ENCODE assay signal across 8 mouse cellular contexts in the genomic region with DNA sequence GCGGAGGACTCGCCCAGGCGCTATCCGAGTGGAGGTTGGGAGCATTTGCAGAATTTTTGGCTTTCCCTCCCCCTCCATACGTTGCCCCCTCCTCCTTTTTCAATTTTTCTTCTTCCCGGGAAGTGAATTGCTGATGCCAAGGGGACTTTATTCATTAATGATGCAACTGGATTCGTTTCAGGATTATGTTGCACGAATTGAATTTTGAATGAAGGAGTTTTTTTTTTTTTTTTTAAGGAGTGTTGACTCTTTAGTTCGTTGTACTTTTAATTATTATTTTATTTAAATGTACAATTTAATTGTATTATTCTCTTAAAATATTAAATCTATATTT. TPM values are rescaled to one million over a fixed set of nuclear protein-coding genes. Genes with fewer than 3 reads are reported as not detected.
DNase-seq lines count a peak whose midpoint lies in the region; ATAC-seq and TF ChIP-seq lines count a peak whose summit lies in the region.

No protein-coding gene starts in this region.

- no peak for ATAC-seq in heart, embryonic 13.5 days (ENCODE audit: extremely low read depth, insufficient number of reproducible peaks, low FRiP score, low TSS enrichment)
- no peak for ATAC-seq in forebrain, embryonic 15.5 days (replicated peaks)
- ATAC-seq in liver, embryonic 16.5 days (ENCODE audit: low read depth): no peak

- H3K9ac ChIP-seq in heart, embryonic 13.5 days: peak overlapping the region; percentile 97
- H3K9ac ChIP-seq in ES-Bruce4 (ENCODE audit: low read depth, poor library complexity, severe bottlenecking): peak overlapping the region; percentile 95
- H3K9ac ChIP-seq in forebrain, embryonic 15.5 days (replicated peaks): peak overlapping the region; percentile 96
- peak overlapping the region; percentile 94 for H3K9ac ChIP-seq in liver, embryonic 16.5 days (ENCODE audit: low read depth, low read length)

- peak overlapping the region; percentile 80 for H3K4me2 ChIP-seq in heart, embryonic 13.5 days
- peak overlapping the region; percentile 75 for H3K4me2 ChIP-seq in forebrain, embryonic 15.5 days (replicated peaks)
- peak overlapping the region; percentile 90 for H3K4me2 ChIP-seq in liver, embryonic 16.5 days (ENCODE audit: low read depth, low read length)

- H3K27me3 ChIP-seq in heart, embryonic 13.5 days (replicated peaks): no peaks in the 10 kb centered on the region
- H3K27me3 ChIP-seq in ES-Bruce4 (ENCODE audit: control insufficient read depth, insufficient read depth, low read length, poor library complexity, severe bottlenecking): no peaks in the 10 kb centered on the region
- H3K27me3 ChIP-seq in forebrain, embryonic 15.5 days: no peaks in the 10 kb centered on the region
- no peaks in the 10 kb centered on the region; the same call in 1 of the 2 replicates for H3K27me3 ChIP-seq in liver, embryonic 16.5 days (ENCODE audit: control insufficient read depth, insufficient read depth, low read depth, low read length)

- H3K9me3 ChIP-seq in heart, embryonic 13.5 days: no peaks in the 10 kb centered on the region
- H3K9me3 ChIP-seq in ES-Bruce4 (replicated peaks; ENCODE audit: control insufficient read depth, insufficient read depth, low read length, poor library complexity, severe bottlenecking): no peaks in the 10 kb centered on the region
- H3K9me3 ChIP-seq in forebrain, embryonic 15.5 days: no peaks in the 10 kb centered on the region
- no peaks in the 10 kb centered on the region for H3K9me3 ChIP-seq in liver, embryonic 16.5 days (replicated peaks; ENCODE audit: control insufficient read depth, low read length)

- DNase-seq in heart, adult 8-10 months (ENCODE audit: low spot score): no peak
- DNase-seq in retina, embryonic 14.5 days (ENCODE audit: low spot score): no peak
- no peak for DNase-seq in adrenal gland, adult 8-10 months
- no peak for DNase-seq in thymus, postnatal 10 days (ENCODE audit: low spot score in 2 of 2)

- peak overlapping the region; percentile 96 for H3K27ac ChIP-seq in heart, embryonic 13.5 days (replicated peaks)
- H3K27ac ChIP-seq in ES-Bruce4 (ENCODE audit: insufficient read depth, low read length): no peak overlapping the region
- H3K27ac ChIP-seq in forebrain, embryonic 15.5 days (replicated peaks): peak overlapping the region; percentile 97
- H3K27ac ChIP-seq in liver, embryonic 16.5 days (ENCODE audit: low read length): peak overlapping the region; percentile 90

- WGBS in heart, embryonic 13.5 days: 0% methylated on average over 9 of the region's 9 CpGs
- WGBS in forebrain, embryonic 15.5 days: under 1% methylated on average over 9 of the region's 9 CpGs
- WGBS in liver, embryonic 16.5 days (ENCODE audit: insufficient replicate concordance): 0% methylated on average over 9 of the region's 9 CpGs

- TF ChIP-seq POLR2A in ES-Bruce4 (IDR thresholded peaks at IDR 0.05; ENCODE audit: insufficient read depth, low read length): no peak

- peaks cover 34% of the 10 kb centered on the region for H3K4me1 ChIP-seq in heart, embryonic 13.5 days
- no peaks in the 10 kb centered on the region for H3K4me1 ChIP-seq in ES-Bruce4 (ENCODE audit: control insufficient read depth, insufficient read depth, low read length)
- peaks cover 41% of the 10 kb centered on the region for H3K4me1 ChIP-seq in forebrain, embryonic 15.5 days
- peaks cover 7% of the 10 kb centered on the region for H3K4me1 ChIP-seq in liver, embryonic 16.5 days (ENCODE audit: control insufficient read depth, low read depth, low read length)

- TF ChIP-seq CTCF in ES-Bruce4 (IDR thresholded peaks at IDR 0.05; ENCODE audit: low read depth, low read length): no peak

- H3K4me3 ChIP-seq in heart, embryonic 13.5 days: peak overlapping the region; percentile 86
- H3K4me3 ChIP-seq in ES-Bruce4 (ENCODE audit: low read depth, low read length): peak overlapping the region; percentile 86
- H3K4me3 ChIP-seq in forebrain, embryonic 15.5 days: peak overlapping the region; percentile 79
- H3K4me3 ChIP-seq in liver, embryonic 16.5 days (ENCODE audit: low read depth, low read length): peak overlapping the region; percentile 91

- H3K36me3 ChIP-seq in heart, embryonic 13.5 days: no peaks in the 10 kb centered on the region
- no peaks in the 10 kb centered on the region for H3K36me3 ChIP-seq in ES-Bruce4 (ENCODE audit: control insufficient read depth, insufficient read depth, low read length, poor library complexity, severe bottlenecking)
- no peaks in the 10 kb centered on the region for H3K36me3 ChIP-seq in forebrain, embryonic 15.5 days
- no peaks in the 10 kb centered on the region for H3K36me3 ChIP-seq in liver, embryonic 16.5 days (ENCODE audit: control insufficient read depth, insufficient read depth)

- no peak for TF ChIP-seq EP300 in ES-Bruce4 (IDR thresholded peaks at IDR 0.05; ENCODE audit: insufficient read depth, low read depth, low read length)

RNA-seq across cellular contexts. Expression of gene Cdc42bpa, which starts 0.2 kb away (rescaled TPM):
- 9.2 and 12.3 TPM in 2 replicates for polyA plus RNA-seq in heart, embryonic 13.5 days (2015; fragmentation: Nextera tagmentation; extraction: Ambion mirVana)
- 10 to 100 TPM; 38.6 to 47.9 (median 44.9) TPM for total RNA-seq in heart, adult 8-10 months (2022)
- polyA plus RNA-seq in ES-Bruce4 (2011; ENCODE audit: insufficient read depth, insufficient read length, low read depth, missing spikeins): 39.3 and 43.1 TPM in 2 replicates
- 29.9 and 32.6 TPM in 2 replicates for polyA plus RNA-seq in forebrain, embryonic 15.5 days (2015; fragmentation: Nextera tagmentation; extraction: Ambion mirVana)
- 6.7 and 7.1 TPM in 2 replicates for polyA plus RNA-seq in liver, embryonic 16.5 days (2015; fragmentation: Nextera tagmentation; extraction: Ambion mirVana)
- 10 to 100 TPM; 48.2 to 78.1 (median 60.5) TPM for total RNA-seq in adrenal gland, adult 8-10 months (2022)
